Mouse (Mus musculus): ENCODE measurements around the gene Hbs1l.

DNA sequence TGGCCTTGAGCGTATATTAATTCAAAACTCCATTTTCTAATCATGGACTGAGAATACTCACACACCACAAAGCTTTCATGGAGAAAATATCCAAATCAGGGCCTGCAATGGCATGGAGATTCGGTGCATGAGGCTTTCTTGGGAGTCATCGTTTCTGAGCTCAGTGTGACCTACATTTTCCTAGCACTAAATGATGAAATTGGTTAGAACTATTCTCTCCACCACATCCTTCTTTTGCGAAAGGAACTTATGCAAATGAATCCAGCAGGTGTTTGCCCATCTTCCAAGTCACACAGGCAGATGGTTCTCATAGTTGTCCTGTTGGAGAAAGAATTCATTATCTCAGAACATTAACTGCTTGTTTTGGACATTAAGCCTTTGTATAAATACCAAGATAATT is 94.7 kb downstream of the Hbs1l start:
- TF ChIP-seq CTCF (conservative IDR thresholded peaks at IDR 0.05; ENCODE audit: low read length), result no peak
- TF ChIP-seq POU5F1 (IDR thresholded peaks at IDR 0.05; ENCODE audit: borderline replicate concordance, low read length), result no peak

Measured in E14TG2a.4 (cell line).